Mouse (Mus musculus): Measurements from ENCODE around the gene Man1c1. TPM values are rescaled to one million over a fixed set of nuclear protein-coding genes. Genes with fewer than 3 reads are reported as not detected.

Man1c1 gene
- total and polyA plus RNA-seq, 3 experiments, result 0.04 to 0.44 (median 0.20) TPM

DNA sequence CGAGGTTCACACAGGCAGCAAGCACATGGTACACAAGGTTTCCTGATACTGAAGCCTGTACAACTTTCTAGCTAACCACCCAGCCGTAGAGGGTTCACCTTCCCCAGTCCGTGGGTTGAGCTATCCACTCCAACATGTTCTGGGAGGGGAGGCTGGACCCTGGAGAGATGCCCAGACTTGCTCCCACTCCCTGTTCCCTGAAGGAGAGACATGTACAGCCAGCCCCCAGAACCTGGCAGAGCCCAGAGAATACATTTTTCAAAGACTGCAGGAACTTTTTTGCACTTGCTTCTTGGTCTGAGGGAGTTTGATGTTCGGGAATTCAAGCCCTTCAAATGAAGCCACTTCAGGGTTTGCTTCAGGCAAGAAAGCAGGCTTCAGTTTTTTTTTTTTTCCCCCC, 77.7 kb downstream of the Man1c1 start:
- Histone ChIP-seq H3K4me2 (ENCODE audit: insufficient read depth, low read depth, poor library complexity, severe bottlenecking) (no peak overlapping the region), H3K4me1 (ENCODE audit: control insufficient read depth in 1 of 2, insufficient read depth in 2 of 2) (no peaks in the 10 kb centered on the region; a peak in 1 of 4 replicates), H3K27me3 (replicated peaks) (no peaks in the 10 kb centered on the region), H3K4me3 (replicated peaks in 1 of 3; ENCODE audit: low read depth in 2 of 3, low read length in 2 of 3, poor library complexity in 1 of 3) (no peak overlapping the region), H3K79me2 (replicated peaks; ENCODE audit: control insufficient read depth, extremely low read depth, insufficient read depth, poor library complexity, severe bottlenecking) (no peaks in the 10 kb centered on the region), H3K27ac (ENCODE audit: insufficient read depth, low read depth) (no peak overlapping the region), H3K36me3 (replicated peaks in 1 of 2; ENCODE audit: control insufficient read depth in 1 of 2, insufficient read depth in 1 of 2, low read length in 1 of 2) (no peaks in the 10 kb centered on the region), H3K9me3 (replicated peaks; ENCODE audit: low read length) (peaks cover 4% of the 10 kb centered on the region), H3K9ac (ENCODE audit: insufficient read depth, low read depth) (no peak overlapping the region)
- dilution Hi-C loops (cut with MboI; ENCODE audit: extremely low pct_ligation_motif_present, extremely low pct_unique_long_range_greater_than_20kb, low sequenced_read_pairs) (no loop called here), in situ Hi-C loops (cut with MboI; ENCODE audit: low pct_ligation_motif_present, low pct_unique_long_range_greater_than_20kb, low sequenced_read_pairs) (no loop called here)
- DNase-seq (ENCODE audit: extremely low read depth), result no peak
- no peak for TF ChIP-seq IRF4 (IDR thresholded peaks at IDR 0.05; ENCODE audit: low read depth, low read length)
- TF ChIP-seq CHD2 (IDR thresholded peaks at IDR 0.05; ENCODE audit: low read length), result no peak
- TF ChIP-seq EP300 (IDR thresholded peaks at IDR 0.05; ENCODE audit: low read length), result no peak
- no peak for TF ChIP-seq HCFC1 (IDR thresholded peaks at IDR 0.05; ENCODE audit: low read depth, low read length)
- TF ChIP-seq NRF1 (IDR thresholded peaks at IDR 0.05; ENCODE audit: low read depth, low read length), result no peak
- no peak for TF ChIP-seq RCOR1 (conservative IDR thresholded peaks at IDR 0.05; ENCODE audit: low read depth, low read length)
- TF ChIP-seq SIN3A (IDR thresholded peaks at IDR 0.05; ENCODE audit: low read length), result no peak

DNA sequence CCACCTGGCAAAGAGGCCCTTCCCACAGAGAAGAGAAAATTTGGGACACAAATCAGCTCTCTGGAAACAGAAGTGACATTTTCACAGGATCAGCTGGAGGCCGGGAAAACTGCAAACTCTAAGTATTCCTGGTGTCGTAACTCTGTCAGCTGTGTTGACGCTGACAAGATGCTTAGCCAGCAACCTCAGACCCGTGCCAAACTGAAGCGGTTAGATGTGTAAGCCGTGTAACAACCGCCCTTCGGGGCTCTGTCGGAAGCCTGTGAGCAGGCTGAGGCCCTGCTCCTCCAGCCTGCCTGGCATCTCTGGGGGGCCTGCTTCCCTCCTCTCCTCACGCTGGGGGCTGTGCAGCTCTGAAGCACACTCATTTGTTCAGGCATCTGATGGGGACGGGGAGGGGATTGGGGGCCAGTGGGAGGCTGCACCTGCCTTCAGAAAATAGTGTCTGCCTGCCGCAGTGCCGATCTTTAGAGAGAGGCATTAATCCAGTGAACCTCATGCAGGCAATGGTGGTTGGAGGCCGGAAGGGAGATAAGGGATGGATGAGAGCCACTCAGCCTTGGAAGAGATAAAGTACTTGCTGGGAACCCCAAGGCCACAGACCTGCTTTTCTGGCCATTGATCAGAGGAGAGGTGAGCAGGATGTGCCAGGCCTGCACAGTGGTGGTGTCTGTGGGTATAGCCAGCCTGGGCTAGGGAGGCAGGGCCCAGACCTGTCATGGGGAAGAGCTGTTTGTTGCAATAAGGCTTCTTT, 79.8 kb downstream of the Man1c1 start:
- TF ChIP-seq EP300 (IDR thresholded peaks at IDR 0.05; ENCODE audit: low read length) (no peak), RAD21 (IDR thresholded peaks at IDR 0.05; ENCODE audit: low read depth, low read length) (no peak), SIN3A (IDR thresholded peaks at IDR 0.05; ENCODE audit: low read length) (no peak), MAZ (IDR thresholded peaks at IDR 0.05; ENCODE audit: low read depth, low read length) (no peak), POLR2AphosphoS2 (IDR thresholded peaks at IDR 0.05; ENCODE audit: low read depth, low read length) (no peak), ELF1 (IDR thresholded peaks at IDR 0.05; ENCODE audit: low read depth, low read length) (no peak), ZKSCAN1 (IDR thresholded peaks at IDR 0.05; ENCODE audit: borderline replicate concordance, low read depth, low read length) (no peak), BHLHE40 (IDR thresholded peaks at IDR 0.05; ENCODE audit: low read depth, low read length) (no peak), CHD1 (IDR thresholded peaks at IDR 0.05; ENCODE audit: low read depth, low read length) (no peak), PAX5 (IDR thresholded peaks at IDR 0.05; ENCODE audit: low read length) (no peak), MEF2A (IDR thresholded peaks at IDR 0.05; ENCODE audit: borderline replicate concordance, low read depth, low read length) (no peak), MXI1 (IDR thresholded peaks at IDR 0.05; ENCODE audit: low read depth, low read length) (no peak), E2F4 (IDR thresholded peaks at IDR 0.05; ENCODE audit: insufficient replicate concordance, low read depth, low read length) (no peak)
- Histone ChIP-seq H3K9ac (ENCODE audit: insufficient read depth, low read depth) (no peak overlapping the region), H3K36me3 (replicated peaks in 1 of 2; ENCODE audit: control insufficient read depth in 1 of 2, insufficient read depth in 1 of 2, low read length in 1 of 2) (no peaks in the 10 kb centered on the region), H3K9me3 (replicated peaks; ENCODE audit: low read length) (peaks cover 4% of the 10 kb centered on the region), H3K4me2 (ENCODE audit: insufficient read depth, low read depth, poor library complexity, severe bottlenecking) (no peak overlapping the region), H3K4me1 (ENCODE audit: control insufficient read depth in 1 of 2, insufficient read depth in 2 of 2) (peaks cover 0 to 11% of the 10 kb centered on the region in 2 experiments; a peak in 2 of 4 replicates), H3K27ac (ENCODE audit: insufficient read depth, low read depth) (no peak overlapping the region), H3K79me2 (replicated peaks; ENCODE audit: control insufficient read depth, extremely low read depth, insufficient read depth, poor library complexity, severe bottlenecking) (no peaks in the 10 kb centered on the region), H3K27me3 (replicated peaks) (no peaks in the 10 kb centered on the region), H3K4me3 (replicated peaks in 1 of 3; ENCODE audit: low read depth in 2 of 3, low read length in 2 of 3, poor library complexity in 1 of 3) (no peak overlapping the region)
- DNase-seq (ENCODE audit: extremely low read depth), result no peak
- dilution Hi-C loops (cut with MboI; ENCODE audit: extremely low pct_ligation_motif_present, extremely low pct_unique_long_range_greater_than_20kb, low sequenced_read_pairs), result no loop called here
- in situ Hi-C loops (cut with MboI; ENCODE audit: low pct_ligation_motif_present, low pct_unique_long_range_greater_than_20kb, low sequenced_read_pairs), result no loop called here
